Mouse (Mus musculus): Measurements from ENCODE around the gene Mff.

DNA sequence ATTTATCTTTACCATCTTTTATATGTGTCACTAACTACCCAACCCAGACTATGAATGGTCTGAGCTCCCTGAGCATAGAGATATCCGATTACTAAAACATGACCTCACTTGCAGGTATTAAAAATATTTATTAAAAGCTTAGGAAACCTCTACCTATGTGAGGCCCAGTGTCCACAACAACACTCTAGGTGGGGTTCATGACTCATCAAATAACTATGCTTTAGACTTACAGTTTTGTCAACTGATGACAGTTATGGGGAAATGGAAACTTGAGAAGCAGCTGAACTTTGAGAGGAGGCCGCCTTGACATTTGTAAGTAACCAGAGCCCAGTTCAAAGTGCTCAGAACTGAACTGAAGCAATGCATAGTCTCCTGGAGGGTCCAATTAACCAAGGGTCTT, 70.5 kb downstream of the Mff start:
- TF ChIP-seq EP300 (IDR thresholded peaks at IDR 0.05; ENCODE audit: low read depth) (no peak), CTCF (IDR thresholded peaks at IDR 0.05; ENCODE audit: low read depth) (no peak)

All from liver, postnatal 0 days (tissue).